Mouse (Mus musculus): ENCODE measurements around the gene Slc26a3. TPM values are rescaled to one million over a fixed set of nuclear protein-coding genes. Genes with fewer than 3 reads are reported as not detected.

The Slc26a3 gene
- polyA plus RNA-seq, 1 experiment from 2014 or later = 0.13 TPM

GRCm38 (mm10) chr12:31401930-31402329, 11.3 kb downstream of the Slc26a3 start:
- Histone ChIP-seq H3K4me3 (ENCODE audit: low read length) (no peak overlapping the region), H3K36me3 (ENCODE audit: control insufficient read depth, insufficient read depth, low read length) (no peaks in the 10 kb centered on the region), H3K27me3 (ENCODE audit: control insufficient read depth, insufficient read depth, low read depth, low read length) (no peaks in the 10 kb centered on the region), H3K9me3 (ENCODE audit: control insufficient read depth, low read length) (no peaks in the 10 kb centered on the region), H3K4me2 (ENCODE audit: low read depth, low read length) (no peak overlapping the region), H3K9ac (ENCODE audit: low read length) (no peak overlapping the region), H3K4me1 (replicated peaks; ENCODE audit: control insufficient read depth, insufficient read depth, low read length) (no peaks in the 10 kb centered on the region), H3K27ac (ENCODE audit: low read length) (no peak overlapping the region)
- no peak for ATAC-seq (ENCODE audit: low read depth)
- WGBS = 81% methylated on average over 6 of the region's 6 CpGs

- no peak overlapping the region for H3K4me3 ChIP-seq (ENCODE audit: low read length)
- no peak overlapping the region for H3K27ac ChIP-seq (ENCODE audit: low read length)
- 66% methylated on average over 5 of the region's 5 CpGs for WGBS
- no peak overlapping the region for H3K9ac ChIP-seq (ENCODE audit: low read length)
- H3K36me3 ChIP-seq (ENCODE audit: control insufficient read depth, insufficient read depth, low read length) = no peaks in the 10 kb centered on the region
- H3K4me2 ChIP-seq (ENCODE audit: low read depth, low read length) = no peak overlapping the region
- H3K9me3 ChIP-seq (ENCODE audit: control insufficient read depth, low read length) = no peaks in the 10 kb centered on the region
- no peaks in the 10 kb centered on the region for H3K4me1 ChIP-seq (replicated peaks; ENCODE audit: control insufficient read depth, insufficient read depth, low read length)
- no peaks in the 10 kb centered on the region for H3K27me3 ChIP-seq (ENCODE audit: control insufficient read depth, insufficient read depth, low read depth, low read length)
- no peak for ATAC-seq (ENCODE audit: low read depth)
Observed at GRCm38 (mm10) chr12:31404575-31405240, 14.0 kb downstream of the Slc26a3 start.

- Histone ChIP-seq H3K9ac (ENCODE audit: low read length) (no peak overlapping the region), H3K36me3 (ENCODE audit: control insufficient read depth, insufficient read depth, low read length) (no peaks in the 10 kb centered on the region), H3K4me2 (ENCODE audit: low read depth, low read length) (no peak overlapping the region), H3K27ac (ENCODE audit: low read length) (no peak overlapping the region), H3K9me3 (ENCODE audit: control insufficient read depth, low read length) (no peaks in the 10 kb centered on the region), H3K27me3 (ENCODE audit: control insufficient read depth, insufficient read depth, low read depth, low read length) (no peaks in the 10 kb centered on the region), H3K4me1 (replicated peaks; ENCODE audit: control insufficient read depth, insufficient read depth, low read length) (no peaks in the 10 kb centered on the region), H3K4me3 (ENCODE audit: low read length) (no peak overlapping the region)
- ATAC-seq (ENCODE audit: low read depth) = no peak
- WGBS = 56% methylated on average over 2 of the region's 2 CpGs
Observed at GRCm38 (mm10) chr12:31415971-31416370, 25.3 kb downstream of the Slc26a3 start.

- 54% methylated on average over 3 of the region's 3 CpGs for WGBS
- Histone ChIP-seq H3K36me3 (ENCODE audit: control insufficient read depth, insufficient read depth, low read length) (no peaks in the 10 kb centered on the region), H3K9ac (ENCODE audit: low read length) (no peak overlapping the region), H3K4me1 (replicated peaks; ENCODE audit: control insufficient read depth, insufficient read depth, low read length) (no peaks in the 10 kb centered on the region), H3K9me3 (ENCODE audit: control insufficient read depth, low read length) (no peaks in the 10 kb centered on the region), H3K27me3 (ENCODE audit: control insufficient read depth, insufficient read depth, low read depth, low read length) (no peaks in the 10 kb centered on the region), H3K4me3 (ENCODE audit: low read length) (no peak overlapping the region), H3K4me2 (ENCODE audit: low read depth, low read length) (no peak overlapping the region), H3K27ac (ENCODE audit: low read length) (no peak overlapping the region)
- no peak for ATAC-seq (ENCODE audit: low read depth)
Observed at GRCm38 (mm10) chr12:31421901-31422574, 31.4 kb downstream of the Slc26a3 start.

GRCm38 (mm10) chr12:31437791-31438190, 47.1 kb downstream of the Slc26a3 start:
- H3K27me3 ChIP-seq (ENCODE audit: control insufficient read depth, insufficient read depth, low read depth, low read length) = no peaks in the 10 kb centered on the region
- no peak for ATAC-seq (ENCODE audit: low read depth)
- no peaks in the 10 kb centered on the region for H3K4me1 ChIP-seq (replicated peaks; ENCODE audit: control insufficient read depth, insufficient read depth, low read length)
- H3K9me3 ChIP-seq (ENCODE audit: control insufficient read depth, low read length) = no peaks in the 10 kb centered on the region
- no peak overlapping the region for H3K27ac ChIP-seq (ENCODE audit: low read length)
- H3K4me2 ChIP-seq (ENCODE audit: low read depth, low read length) = 0 out of 2 replicates have a peak overlapping the region, but pooled peaks have one; percentile 7
- H3K9ac ChIP-seq (ENCODE audit: low read length) = no peak overlapping the region
- no peaks in the 10 kb centered on the region for H3K36me3 ChIP-seq (ENCODE audit: control insufficient read depth, insufficient read depth, low read length)
- WGBS = 44% methylated on average over 6 of the region's 6 CpGs
- H3K4me3 ChIP-seq (ENCODE audit: low read length) = no peak overlapping the region

- 0 out of 2 replicates have a peak, but pooled peaks cover 4% of the 10 kb centered on the region for H3K4me1 ChIP-seq (replicated peaks; ENCODE audit: control insufficient read depth, insufficient read depth, low read length)
- ATAC-seq (ENCODE audit: low read depth) = no peak
Observed at GRCm38 (mm10) chr12:31439612-31440011, 48.9 kb downstream of the Slc26a3 start.

GRCm38 (mm10) chr12:31444131-31444546, 53.5 kb downstream of the Slc26a3 start:
- peak overlapping the region; percentile 10; the same call in 1 of the 2 replicates for H3K4me3 ChIP-seq (ENCODE audit: low read length)
- H3K27ac ChIP-seq (ENCODE audit: low read length) = no peak overlapping the region
- H3K4me2 ChIP-seq (ENCODE audit: low read depth, low read length) = peak overlapping the region; percentile 47
- no peak overlapping the region for H3K9ac ChIP-seq (ENCODE audit: low read length)
- peak; percentile 79 for ATAC-seq (ENCODE audit: low read depth)
- no peaks in the 10 kb centered on the region for H3K36me3 ChIP-seq (ENCODE audit: control insufficient read depth, insufficient read depth, low read length)
- WGBS = under 1% methylated on average over 11 of the region's 11 CpGs
- H3K4me1 ChIP-seq (replicated peaks; ENCODE audit: control insufficient read depth, insufficient read depth, low read length) = 0 out of 2 replicates have a peak, but pooled peaks cover 4% of the 10 kb centered on the region
- no peaks in the 10 kb centered on the region for H3K9me3 ChIP-seq (ENCODE audit: control insufficient read depth, low read length)
- H3K27me3 ChIP-seq (ENCODE audit: control insufficient read depth, insufficient read depth, low read depth, low read length) = no peaks in the 10 kb centered on the region

More at GRCm38 (mm10) chr12:31439612-31440011, 48.9 kb downstream of the Slc26a3 start:
- Histone ChIP-seq H3K9ac (ENCODE audit: low read length) (no peak overlapping the region), H3K27ac (ENCODE audit: low read length) (no peak overlapping the region), H3K4me3 (ENCODE audit: low read length) (no peak overlapping the region), H3K27me3 (ENCODE audit: control insufficient read depth, insufficient read depth, low read depth, low read length) (no peaks in the 10 kb centered on the region), H3K4me2 (ENCODE audit: low read depth, low read length) (no peak overlapping the region), H3K36me3 (ENCODE audit: control insufficient read depth, insufficient read depth, low read length) (no peaks in the 10 kb centered on the region), H3K9me3 (ENCODE audit: control insufficient read depth, low read length) (no peaks in the 10 kb centered on the region)
- 66% methylated on average over 2 of the region's 2 CpGs for WGBS

GRCm38 (mm10) chr12:31444827-31445226, 54.2 kb downstream of the Slc26a3 start:
- H3K4me3 ChIP-seq (ENCODE audit: low read length) = no peak overlapping the region
- ATAC-seq (ENCODE audit: low read depth) = peak; percentile 86
- H3K27ac ChIP-seq (ENCODE audit: low read length) = no peak overlapping the region
- 24% methylated on average over 6 of the region's 6 CpGs for WGBS
- H3K4me1 ChIP-seq (replicated peaks; ENCODE audit: control insufficient read depth, insufficient read depth, low read length) = 0 out of 2 replicates have a peak, but pooled peaks cover 4% of the 10 kb centered on the region
- H3K36me3 ChIP-seq (ENCODE audit: control insufficient read depth, insufficient read depth, low read length) = no peaks in the 10 kb centered on the region
- H3K9me3 ChIP-seq (ENCODE audit: control insufficient read depth, low read length) = no peaks in the 10 kb centered on the region
- no peaks in the 10 kb centered on the region for H3K27me3 ChIP-seq (ENCODE audit: control insufficient read depth, insufficient read depth, low read depth, low read length)
- H3K4me2 ChIP-seq (ENCODE audit: low read depth, low read length) = peak overlapping the region; percentile 47; the same call in 1 of the 2 replicates
- H3K9ac ChIP-seq (ENCODE audit: low read length) = no peak overlapping the region

GRCm38 (mm10) chr12:31449341-31449740, 58.7 kb downstream of the Slc26a3 start:
- no peak overlapping the region for H3K4me2 ChIP-seq (ENCODE audit: low read depth, low read length)
- 0 out of 2 replicates have a peak, but pooled peaks cover under 1% of the 10 kb centered on the region for H3K4me1 ChIP-seq (replicated peaks; ENCODE audit: control insufficient read depth, insufficient read depth, low read length)
- ATAC-seq (ENCODE audit: low read depth) = no peak
- WGBS = 75% methylated on average over 3 of the region's 3 CpGs
- no peaks in the 10 kb centered on the region for H3K9me3 ChIP-seq (ENCODE audit: control insufficient read depth, low read length)
- no peak overlapping the region for H3K27ac ChIP-seq (ENCODE audit: low read length)
- no peaks in the 10 kb centered on the region for H3K27me3 ChIP-seq (ENCODE audit: control insufficient read depth, insufficient read depth, low read depth, low read length)
- H3K9ac ChIP-seq (ENCODE audit: low read length) = no peak overlapping the region
- H3K4me3 ChIP-seq (ENCODE audit: low read length) = no peak overlapping the region
- no peaks in the 10 kb centered on the region for H3K36me3 ChIP-seq (ENCODE audit: control insufficient read depth, insufficient read depth, low read length)

Measured in lung, embryonic 16.5 days (tissue).